Comparison of ENCODE assay signal across 31 mouse cellular contexts in the genomic region with DNA sequence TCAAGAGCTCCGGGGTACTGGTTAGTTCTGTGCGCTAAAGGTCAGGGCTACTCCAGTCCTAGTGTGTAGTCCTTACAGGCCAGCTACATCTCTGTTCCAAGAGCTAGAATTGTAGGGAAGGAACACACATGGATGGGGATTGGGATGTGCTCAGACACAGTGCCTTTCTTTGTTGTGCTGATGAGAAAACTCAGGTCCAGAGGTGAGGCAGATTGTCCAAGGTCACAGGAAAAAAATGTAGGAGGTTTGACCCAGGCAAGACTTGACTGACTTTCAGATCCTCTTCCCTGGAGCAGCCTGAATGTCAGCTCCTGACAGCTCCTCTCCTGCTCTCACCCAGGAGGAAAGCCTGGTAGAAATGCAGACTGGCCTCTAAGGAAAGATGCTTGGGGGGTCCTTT. TPM values are rescaled to one million over a fixed set of nuclear protein-coding genes. Genes with fewer than 3 reads are reported as not detected.
A peak's percentile ranks its signal among the peaks of the same experiment; 100 is the strongest.
DNase-seq lines count a peak whose midpoint lies in the region; ATAC-seq lines count a peak whose summit lies in the region.
"Had no signal": no experiment of that assay in that cellular context is flagged by ENCODE, and none has a peak within 500 bp of the region (broad histone marks: within the 10 kb centered on the region; RNA-seq: fewer than 3 reads in every experiment).

No protein-coding gene starts in this region.

- no peaks in the 10 kb centered on the region for H3K27me3 ChIP-seq in heart, embryonic 13.5 days (replicated peaks)
- no peaks in the 10 kb centered on the region for H3K27me3 ChIP-seq in midbrain, embryonic 10.5 days (ENCODE audit: low read depth, poor library complexity, severe bottlenecking)
- no peaks in the 10 kb centered on the region for H3K27me3 ChIP-seq in midbrain, embryonic 16.5 days (ENCODE audit: control insufficient read depth, insufficient read depth, low read depth, low read length)
- H3K27me3 ChIP-seq in embryonic facial prominence, embryonic 10.5 days (replicated peaks; ENCODE audit: low read depth, poor library complexity, severe bottlenecking), result no peaks in the 10 kb centered on the region
- no peaks in the 10 kb centered on the region for H3K27me3 ChIP-seq in forebrain, embryonic 16.5 days (replicated peaks; ENCODE audit: control insufficient read depth, insufficient read depth, low read length)
- H3K27me3 ChIP-seq: embryonic facial prominence, embryonic 15.5 days had no signal

- no peak overlapping the region for H3K27ac ChIP-seq in heart, embryonic 13.5 days (replicated peaks)
- H3K27ac ChIP-seq in midbrain, embryonic 10.5 days (replicated peaks), result peak overlapping the region; percentile 39; the same call in 1 of the 2 replicates
- H3K27ac ChIP-seq in midbrain, embryonic 16.5 days (ENCODE audit: low read length), result no peak overlapping the region
- peak overlapping the region; percentile 45 for H3K27ac ChIP-seq in embryonic facial prominence, embryonic 10.5 days (replicated peaks)
- no peak overlapping the region for H3K27ac ChIP-seq in forebrain, embryonic 16.5 days (ENCODE audit: low read length)
- H3K27ac ChIP-seq: embryonic facial prominence, embryonic 13.5 days; embryonic facial prominence, embryonic 15.5 days; forebrain, embryonic 12.5 days had no signal

- ATAC-seq in heart, embryonic 13.5 days (ENCODE audit: extremely low read depth, insufficient number of reproducible peaks, low FRiP score, low TSS enrichment), result no peak
- ATAC-seq in midbrain, embryonic 16.5 days, result no peak
- ATAC-seq in forebrain, embryonic 16.5 days, result no peak
- ATAC-seq: activated CD4-positive, CD25-positive, alpha-beta regulatory T cell, adult 4 months; CD4-positive, CD25-positive, alpha-beta regulatory T cell, adult 4 months; forebrain, embryonic 14.5 days; forebrain, postnatal 0 days; Patski had no signal

- no peaks in the 10 kb centered on the region for H3K9me3 ChIP-seq in heart, embryonic 13.5 days
- no peaks in the 10 kb centered on the region for H3K9me3 ChIP-seq in midbrain, embryonic 10.5 days (replicated peaks)
- H3K9me3 ChIP-seq in midbrain, embryonic 16.5 days (replicated peaks; ENCODE audit: control insufficient read depth, low read length, poor library complexity, severe bottlenecking), result no peaks in the 10 kb centered on the region
- H3K9me3 ChIP-seq in embryonic facial prominence, embryonic 10.5 days, result no peaks in the 10 kb centered on the region
- no peaks in the 10 kb centered on the region for H3K9me3 ChIP-seq in forebrain, embryonic 16.5 days (ENCODE audit: control insufficient read depth, low read length)
- H3K9me3 ChIP-seq: embryonic facial prominence, embryonic 13.5 days; embryonic facial prominence, embryonic 15.5 days; forebrain, embryonic 10.5 days; forebrain, embryonic 12.5 days; G1E had no signal

- H3K4me1 ChIP-seq in heart, embryonic 13.5 days, result peaks cover 4% of the 10 kb centered on the region; the same call in 1 of the 2 replicates
- H3K4me1 ChIP-seq in midbrain, embryonic 10.5 days, result peaks cover 77% of the 10 kb centered on the region
- peaks cover 19% of the 10 kb centered on the region for H3K4me1 ChIP-seq in midbrain, embryonic 16.5 days (ENCODE audit: control insufficient read depth, insufficient read depth, low read length)
- H3K4me1 ChIP-seq in embryonic facial prominence, embryonic 10.5 days, result peaks cover 52% of the 10 kb centered on the region
- peaks cover 19% of the 10 kb centered on the region for H3K4me1 ChIP-seq in forebrain, embryonic 16.5 days (replicated peaks; ENCODE audit: control insufficient read depth, insufficient read depth, low read length)

- no peak overlapping the region for H3K4me2 ChIP-seq in heart, embryonic 13.5 days
- no peak overlapping the region for H3K4me2 ChIP-seq in midbrain, embryonic 16.5 days (ENCODE audit: low read length)
- H3K4me2 ChIP-seq in forebrain, embryonic 16.5 days (ENCODE audit: low read length), result no peak overlapping the region
- H3K4me2 ChIP-seq: embryonic facial prominence, embryonic 13.5 days; embryonic facial prominence, embryonic 15.5 days; forebrain, embryonic 12.5 days had no signal

- no peak for DNase-seq in heart, adult 18-20 months
- DNase-seq in midbrain, embryonic 10.5 days (ENCODE audit: low spot score), result no peak
- DNase-seq in R1 (ENCODE audit: low read depth, low spot score), result peak; percentile 68
- no peak for DNase-seq in embryonic facial prominence, embryonic 10.5 days (ENCODE audit: low spot score)
- DNase-seq in embryo, embryonic 9.5 days (ENCODE audit: extremely low spot score), result no peak
- DNase-seq: adrenal gland, adult 8-10 months; adrenal gland, postnatal 14 days; adrenal gland, postnatal 36 days; B cell, adult 2 months; cerebellum, adult 11 months; cerebellum, adult 18-20 months; cerebellum, adult 8-10 months; cerebellum, adult 9-11 months; cerebellum, postnatal 14 days; cerebellum, postnatal 36 days; embryo, embryonic 11 days; forebrain, postnatal 0 days had no signal

- H3K4me3 ChIP-seq in heart, embryonic 13.5 days, result no peak overlapping the region
- no peak overlapping the region for H3K4me3 ChIP-seq in midbrain, embryonic 10.5 days
- no peak overlapping the region for H3K4me3 ChIP-seq in midbrain, embryonic 16.5 days (ENCODE audit: low read depth, low read length)
- no peak overlapping the region for H3K4me3 ChIP-seq in embryonic facial prominence, embryonic 10.5 days
- no peak overlapping the region for H3K4me3 ChIP-seq in forebrain, embryonic 16.5 days (replicated peaks; ENCODE audit: low read length)
- H3K4me3 ChIP-seq: embryonic facial prominence, embryonic 13.5 days; embryonic facial prominence, embryonic 15.5 days; erythroblast, embryonic 14.5 days; forebrain, embryonic 10.5 days; forebrain, embryonic 12.5 days had no signal

- no peaks in the 10 kb centered on the region for H3K36me3 ChIP-seq in heart, embryonic 13.5 days
- peaks cover 29% of the 10 kb centered on the region for H3K36me3 ChIP-seq in midbrain, embryonic 10.5 days
- H3K36me3 ChIP-seq in midbrain, embryonic 16.5 days (ENCODE audit: control insufficient read depth, insufficient read depth, low read length), result no peaks in the 10 kb centered on the region
- H3K36me3 ChIP-seq in embryonic facial prominence, embryonic 10.5 days (replicated peaks), result peaks cover 27% of the 10 kb centered on the region
- no peaks in the 10 kb centered on the region for H3K36me3 ChIP-seq in forebrain, embryonic 16.5 days (ENCODE audit: control insufficient read depth, insufficient read depth)
- H3K36me3 ChIP-seq: embryonic facial prominence, embryonic 13.5 days; embryonic facial prominence, embryonic 15.5 days; forebrain, embryonic 12.5 days; G1E had no signal

- H3K9ac ChIP-seq in heart, embryonic 13.5 days, result 0 out of 2 replicates have a peak overlapping the region, but pooled peaks have one; percentile 5
- H3K9ac ChIP-seq in midbrain, embryonic 16.5 days (ENCODE audit: low read depth, low read length), result no peak overlapping the region
- H3K9ac ChIP-seq in forebrain, embryonic 16.5 days (replicated peaks; ENCODE audit: low read depth, low read length), result no peak overlapping the region
- H3K9ac ChIP-seq: embryonic facial prominence, embryonic 13.5 days; embryonic facial prominence, embryonic 15.5 days; forebrain, embryonic 12.5 days; forebrain, postnatal 0 days had no signal

- 89% methylated on average over 2 of the region's 2 CpGs for WGBS in heart, embryonic 13.5 days
- WGBS in midbrain, embryonic 10.5 days, result 98% methylated on average over 2 of the region's 2 CpGs
- 95% methylated on average over 2 of the region's 2 CpGs for WGBS in midbrain, embryonic 16.5 days
- WGBS in embryonic facial prominence, embryonic 10.5 days, result 93% methylated on average over 2 of the region's 2 CpGs
- 84% methylated on average over 2 of the region's 2 CpGs for WGBS in forebrain, embryonic 16.5 days

RNA-seq across cellular contexts. Expression of a gene that starts 29.7 kb away (rescaled TPM):
- 4.9 and 5.7 TPM in 2 replicates for polyA plus RNA-seq in heart, embryonic 13.5 days (2015; fragmentation: Nextera tagmentation; extraction: Ambion mirVana)
- 10 to 100 TPM in 1 of 2 experiments, 1 to 10 TPM in 1; 6.8 to 10.0 TPM for total RNA-seq in heart, adult 18-20 months (2021)
- 41.5 and 45.0 TPM in 2 replicates for polyA plus RNA-seq in midbrain, embryonic 10.5 days (2016; fragmentation: Nextera tagmentation; extraction: Ambion mirVana)
- polyA plus RNA-seq in midbrain, embryonic 16.5 days (2015; fragmentation: Nextera tagmentation; extraction: Ambion mirVana), result 32.5 and 34.3 TPM in 2 replicates
- 32.7 and 33.0 TPM in 2 replicates for polyA plus RNA-seq in embryonic facial prominence, embryonic 10.5 days (2016; fragmentation: Nextera tagmentation; extraction: Ambion mirVana)
- 24.5 and 26.9 TPM in 2 replicates for polyA plus RNA-seq in forebrain, embryonic 16.5 days (2015; fragmentation: Nextera tagmentation; extraction: Ambion mirVana)
- total RNA-seq: common myeloid progenitor, adult 5-6 weeks had no signal
- polyA plus RNA-seq: activated CD4-positive, CD25-positive, alpha-beta regulatory T cell, adult 4 months; CD4-positive, CD25-positive, alpha-beta regulatory T cell, adult 4 months; erythroblast, embryonic 14.5 days; G1E had no signal

Comparison
In these comparisons a context has a peak if more than half of its experiments do, and no peak if none do; other contexts are left out.
1. H3K27ac ChIP-seq: peak in midbrain, embryonic 10.5 days (single experiment) and embryonic facial prominence, embryonic 10.5 days (single experiment); none in heart, embryonic 13.5 days (single experiment), midbrain, embryonic 16.5 days (single experiment) and forebrain, embryonic 16.5 days (single experiment).